Mouse (Mus musculus) Muller cell, postnatal 12 days (primary cell): Measurements from ENCODE around the gene Ccz1.

Source experiments
- DNase-seq: peaks from one replicate; pipeline ENCODE4 v3.0.0-alpha.2; 2015; ENCODE audit errors: inconsistent ontology term

The Ccz1 gene

DNA sequence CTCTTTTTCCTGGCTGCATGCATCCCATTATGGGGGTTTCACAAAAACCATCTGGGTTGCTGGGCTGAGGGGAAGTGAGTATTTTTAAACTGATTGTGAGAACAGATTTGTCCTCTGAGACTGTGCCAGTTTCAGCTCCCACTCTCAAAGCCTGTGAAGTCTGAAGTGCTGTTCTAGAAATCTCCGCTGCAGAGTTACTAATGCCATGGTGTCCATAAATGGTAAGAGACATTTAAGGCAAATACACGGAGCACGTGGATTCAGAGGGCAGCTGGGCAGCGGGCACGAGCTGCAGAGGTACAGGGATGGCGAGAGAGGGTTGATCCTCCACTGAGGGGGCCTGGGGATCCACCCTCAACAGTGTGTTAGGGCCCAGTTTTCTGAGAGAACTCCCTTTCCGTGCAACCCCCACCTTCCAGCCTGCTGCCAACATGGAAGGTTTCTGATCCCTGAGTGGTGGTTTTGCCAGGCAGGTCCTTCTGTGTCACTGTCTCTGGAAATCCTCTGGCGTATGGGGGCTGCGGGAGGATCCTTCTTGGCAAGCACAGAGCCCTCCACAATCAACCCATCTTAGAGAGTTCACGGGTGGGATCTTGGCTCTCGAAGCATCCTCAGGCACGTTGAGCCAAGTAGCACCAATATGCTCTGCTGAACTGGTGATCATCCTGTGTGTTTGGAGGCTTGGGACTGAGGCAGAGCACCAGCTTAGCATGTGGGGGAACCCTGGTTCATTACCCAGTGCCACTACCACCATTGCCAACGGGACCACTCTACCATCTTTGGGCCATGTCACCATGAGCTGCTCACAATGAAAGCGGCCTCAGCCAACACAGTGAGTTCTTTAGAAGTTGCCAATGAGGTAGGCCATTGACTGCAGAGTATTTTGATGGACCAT, 71.2 kb downstream of the Ccz1 start:
- no peak for DNase-seq

DNA sequence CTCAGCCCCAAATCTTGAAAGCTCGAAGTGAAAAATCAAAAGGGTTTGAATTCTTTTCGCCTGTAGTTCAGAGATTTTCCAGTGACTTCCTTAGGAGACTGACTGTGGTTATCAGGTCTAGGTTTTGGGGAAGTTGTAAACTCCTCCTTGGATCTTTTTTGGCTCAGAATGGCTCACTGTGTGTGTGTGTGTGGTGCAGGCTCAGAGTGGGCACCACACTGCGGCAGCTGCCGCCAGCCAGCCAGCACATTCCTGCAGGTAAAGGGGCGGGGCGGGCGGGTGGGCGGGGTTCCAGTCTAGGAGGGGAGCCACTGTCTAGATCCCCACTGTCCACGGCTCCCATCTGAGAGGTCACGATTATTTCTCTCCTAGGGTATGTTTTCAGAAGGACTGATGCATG, 73.1 kb downstream of the Ccz1 start:
- no peak for DNase-seq
